Mouse (Mus musculus): ENCODE results near the gene Mtmr3.

GRCm38 (mm10) chr11:4446195-4446868 lies 148.3 kb downstream of the Mtmr3 start:
- TF ChIP-seq CTCF (IDR thresholded peaks at IDR 0.05; ENCODE audit: low read depth, low read length) (no peak), GATA1 (IDR thresholded peaks at IDR 0.05; ENCODE audit: borderline replicate concordance, low read length) (no peak), TAL1 (conservative IDR thresholded peaks at IDR 0.05; ENCODE audit: low read depth, low read length) (no peak)

Measured in G1E (cell line).